Mouse (Mus musculus) forebrain, embryonic 11.5 days (tissue): ENCODE data around the gene Pecam1. TPM values are rescaled to one million over a fixed set of nuclear protein-coding genes. Genes with fewer than 3 reads are reported as not detected.

ENCODE experiments used
- ATAC-seq: fragments of 200-750 bp; cut with Nextera tagmentation; replicated peaks from 2 replicates; pipeline ENCODE4 v1.8.0; 2017; ENCODE audit warnings: moderate TSS enrichment; ENCODE audit not compliant: low FRiP score
- DNase-seq: peaks from one replicate; pipeline ENCODE4 v3.0.0-alpha.2; 2017; ENCODE audit warnings: low spot score
- H3K27ac ChIP-seq: fragments of 300-500 bp; sonication (generic); 2 replicates; pipeline ENCODE4 v1.5.1; 2014; ENCODE audit warnings: low read depth, low read length
- H3K27me3 ChIP-seq: fragments of 300-500 bp; sonication (generic); 2 replicates; pipeline ENCODE4 v1.6.1; 2014; ENCODE audit warnings: mild to moderate bottlenecking, low read length, mixed read lengths; ENCODE audit not compliant: control insufficient read depth, insufficient read depth
- H3K36me3 ChIP-seq: fragments of 300-500 bp; sonication (generic); 2 replicates; pipeline ENCODE4 v1.6.1; 2014; ENCODE audit warnings: mild to moderate bottlenecking, low read length, moderate library complexity, mixed read lengths; ENCODE audit not compliant: control insufficient read depth, insufficient read depth
- H3K4me1 ChIP-seq: fragments of 300-500 bp; sonication (generic); replicated peaks from 2 replicates; pipeline ENCODE4 v1.6.1; 2014; ENCODE audit warnings: low read length, mixed read lengths; ENCODE audit not compliant: control insufficient read depth, insufficient read depth
- H3K4me2 ChIP-seq: fragments of 300-500 bp; sonication (generic); 2 replicates; pipeline ENCODE4 v1.6.1; 2014; ENCODE audit warnings: low read depth, mild to moderate bottlenecking, low read length, moderate library complexity, mixed read lengths; ENCODE audit not compliant: severe bottlenecking
- H3K4me3 ChIP-seq: fragments of 300-500 bp; sonication (generic); 2 replicates; pipeline ENCODE4 v1.5.1; 2014; ENCODE audit warnings: low read depth, low read length
- H3K9ac ChIP-seq: fragments of 300-500 bp; sonication (generic); 2 replicates; pipeline ENCODE4 v1.6.1; 2014; ENCODE audit warnings: low read length
- H3K9me3 ChIP-seq: fragments of 300-500 bp; sonication (generic); 2 replicates; pipeline ENCODE4 v1.6.1; 2016; ENCODE audit warnings: low read length, mixed read lengths; ENCODE audit not compliant: control insufficient read depth
- WGBS: fragments of 180-500 bp; shearing (Covaris S2); extraction: QIAGEN DNeasy Blood & Tissue Kit; methylation state at CpG from one replicate; pipeline ENCODE4 v1.1.7; 2014; 5-methylcytosine and 5-hydroxymethylcytosine counted together
- polyA plus RNA-seq: library from polyadenylated mRNA; unstranded; fragments of >200 nt; fragmentation: Nextera tagmentation; extraction: Ambion mirVana; gene quantifications from 2 replicates; pipeline ENCODE4 v1.2.1, GENCODE M21; 2014

The Pecam1 gene
- polyA plus RNA-seq, 1 experiment from 2014 or later = 18.8 TPM

DNA sequence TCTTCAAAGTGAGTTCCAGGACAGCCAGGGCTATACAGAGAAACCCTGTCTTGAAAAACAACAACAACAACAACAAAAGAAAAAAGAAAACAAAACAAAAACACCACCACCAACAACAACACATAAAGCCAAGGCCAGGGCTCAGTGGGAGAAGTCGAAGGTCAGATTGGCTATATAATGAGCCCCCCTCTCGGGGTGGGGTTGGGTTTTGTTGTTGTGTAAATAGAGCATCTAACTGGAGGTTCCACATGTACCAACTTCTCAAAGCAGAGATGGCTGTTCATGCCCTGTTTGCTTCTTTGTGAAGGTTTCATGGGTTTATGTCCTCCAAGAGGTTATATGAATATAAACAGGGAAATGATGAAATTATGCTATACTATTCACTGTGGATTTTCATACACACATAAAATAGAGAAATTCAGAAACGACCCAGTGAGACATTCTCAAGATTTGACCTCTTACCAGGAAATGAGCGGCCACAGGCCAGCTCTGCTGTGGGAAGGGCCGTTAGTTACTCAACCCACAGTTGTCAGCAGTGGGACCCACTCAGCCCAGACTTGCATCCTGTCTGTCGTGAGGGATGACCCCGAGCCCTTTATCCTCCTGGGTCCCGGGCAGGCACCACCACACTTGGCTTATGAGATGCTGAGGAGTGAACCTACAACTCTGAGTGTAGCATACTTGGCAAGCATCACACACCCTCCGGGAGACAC, 45.9 kb downstream of the Pecam1 start:
- Histone ChIP-seq H3K9me3 (no peaks in the 10 kb centered on the region), H3K4me1 (no peaks in the 10 kb centered on the region; the same call in 1 of the 2 replicates), H3K27me3 (no peaks in the 10 kb centered on the region), H3K4me2 (no peak overlapping the region), H3K36me3 (no peaks in the 10 kb centered on the region), H3K27ac (no peak overlapping the region), H3K9ac (no peak overlapping the region), H3K4me3 (no peak overlapping the region)
- ATAC-seq (no peak), DNase-seq (no peak)
- 82% methylated on average over 9 of the region's 9 CpGs for WGBS

DNA sequence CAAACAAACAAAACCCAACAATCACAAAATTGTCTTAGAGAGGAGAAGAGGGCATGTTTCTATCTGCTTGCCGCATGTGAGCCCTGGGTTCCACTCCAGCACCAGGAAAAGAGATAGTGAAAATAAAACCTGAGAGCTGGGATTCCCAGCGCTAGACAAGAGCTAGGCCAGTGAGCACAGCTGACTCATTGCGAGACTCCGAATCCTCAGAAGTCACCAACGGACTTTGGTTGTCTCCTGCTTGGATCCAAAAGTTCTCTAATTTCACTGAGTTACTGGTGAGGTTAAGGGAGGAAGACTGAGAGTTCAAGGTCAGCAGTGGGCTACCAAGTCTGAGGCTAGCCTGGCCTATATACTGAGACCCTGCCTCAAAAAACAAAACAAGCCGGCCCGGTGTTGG, 46.5 kb downstream of the Pecam1 start:
- no peaks in the 10 kb centered on the region for H3K36me3 ChIP-seq
- WGBS = 90% methylated on average over 7 of the region's 7 CpGs

DNA sequence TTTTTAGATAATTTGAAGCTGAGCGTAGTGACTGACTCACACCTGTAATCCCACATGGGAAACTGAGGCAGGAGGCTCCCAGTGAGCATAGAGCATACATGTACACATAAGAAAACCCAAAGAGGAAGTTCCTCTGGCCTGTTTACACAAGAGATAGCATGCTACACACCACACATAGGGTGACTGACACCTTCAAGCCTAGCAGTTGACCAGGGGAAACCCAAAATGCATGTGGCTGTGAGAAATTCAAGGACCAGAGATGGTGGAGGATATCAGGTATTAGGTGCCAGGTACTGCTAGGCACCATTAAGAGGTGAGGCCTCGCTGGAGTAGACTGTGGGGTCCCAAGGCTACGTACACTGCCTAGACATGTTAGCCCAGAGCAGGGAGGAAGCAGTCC, 47.8 kb downstream of the Pecam1 start:
- Histone ChIP-seq H3K27ac (no peak overlapping the region), H3K27me3 (no peaks in the 10 kb centered on the region), H3K4me2 (no peak overlapping the region), H3K4me1 (no peaks in the 10 kb centered on the region), H3K36me3 (no peaks in the 10 kb centered on the region), H3K9ac (no peak overlapping the region), H3K9me3 (no peaks in the 10 kb centered on the region), H3K4me3 (no peak overlapping the region)
- ATAC-seq (no peak), DNase-seq (no peak)
- WGBS = 73% methylated on average over 3 of the region's 3 CpGs

More for the DNA sequence above, 46.5 kb downstream of the Pecam1 start:
- Histone ChIP-seq H3K27me3 (no peaks in the 10 kb centered on the region), H3K4me1 (no peaks in the 10 kb centered on the region), H3K27ac (no peak overlapping the region), H3K9ac (no peak overlapping the region), H3K4me3 (no peak overlapping the region), H3K9me3 (no peaks in the 10 kb centered on the region), H3K4me2 (no peak overlapping the region)
- ATAC-seq (no peak), DNase-seq (no peak)

DNA sequence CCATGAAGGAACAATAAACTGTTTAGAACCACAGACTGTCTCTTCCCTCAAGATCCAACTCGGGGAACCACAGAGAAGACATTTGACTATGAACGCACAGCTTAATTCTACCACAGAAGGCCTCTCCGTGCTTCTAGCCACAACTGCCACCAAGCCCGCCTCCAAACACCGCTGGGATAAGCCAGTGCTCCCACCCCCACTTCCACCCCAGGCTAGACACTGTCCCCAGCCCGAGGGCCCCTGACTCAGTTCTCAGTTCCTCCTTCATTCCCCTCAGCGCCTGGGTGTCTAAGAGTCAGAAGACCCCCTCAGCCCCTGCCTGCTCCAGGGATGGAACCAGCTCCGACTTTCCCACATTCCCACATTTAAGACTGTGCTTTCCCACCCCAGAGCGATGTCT, 48.8 kb downstream of the Pecam1 start:
- WGBS = 70% methylated on average over 9 of the region's 9 CpGs
- H3K27ac ChIP-seq = no peak overlapping the region
- no peaks in the 10 kb centered on the region for H3K27me3 ChIP-seq
- no peaks in the 10 kb centered on the region for H3K36me3 ChIP-seq
- H3K9ac ChIP-seq = no peak overlapping the region
- DNase-seq (no peak), ATAC-seq (no peak)
- no peaks in the 10 kb centered on the region for H3K4me1 ChIP-seq
- no peaks in the 10 kb centered on the region for H3K9me3 ChIP-seq
- no peak overlapping the region for H3K4me2 ChIP-seq
- no peak overlapping the region for H3K4me3 ChIP-seq

DNA sequence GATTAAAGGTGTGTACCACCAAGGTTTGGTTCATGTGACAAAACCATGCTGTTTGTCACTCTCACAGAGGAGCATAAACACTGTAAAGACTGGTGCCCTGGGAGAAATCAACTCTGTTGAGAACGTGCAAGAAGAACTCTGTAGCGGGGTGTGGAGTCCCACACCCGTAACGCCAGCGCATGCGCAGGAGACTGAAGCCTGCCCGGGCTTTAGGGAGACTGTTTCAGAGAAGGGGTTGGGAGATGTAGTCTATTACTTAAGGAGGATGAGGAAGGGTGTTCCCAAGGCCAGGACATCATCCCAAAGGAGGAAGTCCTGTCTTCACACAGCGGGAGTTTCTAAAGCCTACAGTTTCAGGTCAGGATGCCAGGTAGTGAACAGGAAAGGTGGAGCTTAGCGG, 51.3 kb downstream of the Pecam1 start:
- WGBS = 97% methylated on average over 9 of the region's 9 CpGs
- H3K4me3 ChIP-seq = no peak overlapping the region
- no peak for ATAC-seq

GRCm38 (mm10) chr11:106698289-106698688, 52.1 kb downstream of the Pecam1 start:
- H3K36me3 ChIP-seq = no peaks in the 10 kb centered on the region
- no peak overlapping the region for H3K4me2 ChIP-seq
- ATAC-seq = no peak
- no peaks in the 10 kb centered on the region for H3K9me3 ChIP-seq
- no peaks in the 10 kb centered on the region for H3K27me3 ChIP-seq
- no peak overlapping the region for H3K4me3 ChIP-seq
- WGBS = 89% methylated on average over 6 of the region's 6 CpGs
- H3K4me1 ChIP-seq = no peaks in the 10 kb centered on the region
- DNase-seq = no peak
- H3K9ac ChIP-seq = no peak overlapping the region
- no peak overlapping the region for H3K27ac ChIP-seq

More for the DNA sequence above, 51.3 kb downstream of the Pecam1 start:
- Histone ChIP-seq H3K9ac (no peak overlapping the region), H3K36me3 (no peaks in the 10 kb centered on the region), H3K9me3 (no peaks in the 10 kb centered on the region), H3K4me1 (no peaks in the 10 kb centered on the region), H3K27me3 (no peaks in the 10 kb centered on the region), H3K27ac (no peak overlapping the region), H3K4me2 (no peak overlapping the region)
- DNase-seq = no peak

- Histone ChIP-seq H3K4me2 (no peak overlapping the region), H3K4me3 (no peak overlapping the region), H3K9me3 (no peaks in the 10 kb centered on the region), H3K4me1 (no peaks in the 10 kb centered on the region), H3K27ac (no peak overlapping the region), H3K27me3 (no peaks in the 10 kb centered on the region), H3K36me3 (no peaks in the 10 kb centered on the region), H3K9ac (no peak overlapping the region)
- DNase-seq (no peak), ATAC-seq (no peak)
- WGBS = 94% methylated on average over 3 of the region's 3 CpGs
These were observed 54.5 kb downstream of the Pecam1 start for GRCm38 (mm10) chr11:106695917-106696316.

DNA sequence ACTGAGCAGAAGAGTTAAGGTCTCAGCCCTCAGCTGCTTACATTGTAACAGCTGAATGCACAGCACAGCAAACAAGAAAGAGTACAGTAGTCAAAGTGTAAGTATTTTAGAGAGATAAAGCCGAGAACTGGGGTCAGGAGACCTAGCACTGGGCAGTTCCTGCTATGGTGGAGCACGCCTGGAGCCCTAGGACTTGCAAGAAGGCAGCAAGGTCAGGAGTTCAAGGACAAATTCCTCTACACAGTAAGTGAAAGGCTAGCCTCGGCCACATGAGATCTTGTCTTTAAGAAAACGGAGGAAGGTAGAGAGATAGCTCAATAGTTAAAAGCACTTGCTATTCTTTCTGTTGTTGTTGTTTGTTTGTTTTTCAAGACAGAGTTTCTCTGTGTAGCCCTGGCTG, 57.5 kb downstream of the Pecam1 start:
- Histone ChIP-seq H3K9me3 (no peaks in the 10 kb centered on the region), H3K27ac (no peak overlapping the region), H3K36me3 (no peaks in the 10 kb centered on the region), H3K4me3 (no peak overlapping the region), H3K4me2 (no peak overlapping the region), H3K27me3 (no peaks in the 10 kb centered on the region), H3K4me1 (no peaks in the 10 kb centered on the region), H3K9ac (no peak overlapping the region)
- DNase-seq (no peak), ATAC-seq (no peak)
- 85% methylated on average over 4 of the region's 4 CpGs for WGBS

DNA sequence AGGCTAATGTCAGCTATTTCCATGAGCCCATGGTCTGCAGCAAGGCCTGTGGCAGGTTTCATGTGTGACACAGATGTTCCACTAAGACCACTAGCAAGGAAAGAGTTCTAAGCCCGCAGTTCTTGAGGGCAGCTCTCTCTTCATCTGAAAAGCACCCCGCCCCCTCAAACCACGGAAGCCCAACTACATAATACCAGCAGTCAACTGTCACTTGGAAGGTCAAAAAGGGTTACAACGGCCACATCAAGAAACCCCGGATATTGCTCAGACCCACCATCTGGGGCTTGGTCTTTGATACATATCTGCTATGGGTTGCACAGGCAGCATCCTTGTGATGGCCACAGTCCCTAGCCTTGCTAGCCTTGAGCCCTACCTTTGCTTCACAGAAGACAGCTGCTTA, 62.1 kb downstream of the Pecam1 start:
- H3K27me3 ChIP-seq = no peaks in the 10 kb centered on the region
- H3K9me3 ChIP-seq = no peaks in the 10 kb centered on the region
- DNase-seq (no peak), ATAC-seq (no peak)
- no peak overlapping the region for H3K9ac ChIP-seq
- 89% methylated on average over 5 of the region's 5 CpGs for WGBS
- H3K36me3 ChIP-seq = no peaks in the 10 kb centered on the region
- H3K4me1 ChIP-seq = no peaks in the 10 kb centered on the region
- H3K4me3 ChIP-seq = no peak overlapping the region
- H3K4me2 ChIP-seq = no peak overlapping the region
- no peak overlapping the region for H3K27ac ChIP-seq
